Mouse (Mus musculus) ES-E14 (cell line): Measurements from ENCODE around the gene Fga.

Source experiments
- CHD2 ChIP-seq: IDR thresholded peaks from 2 replicates; pipeline ENCODE4 v1.6.1; 2014; ENCODE audit warnings: mild to moderate bottlenecking, low read depth, low read length, inconsistent platforms
- HCFC1 ChIP-seq: IDR thresholded peaks from 2 replicates; pipeline ENCODE4 v1.6.1; 2012; ENCODE audit warnings: low read length, inconsistent platforms, borderline replicate concordance; ENCODE audit not compliant: insufficient read depth
- MAFK ChIP-seq: IDR thresholded peaks from 2 replicates; pipeline ENCODE4 v1.6.1; 2014; ENCODE audit warnings: mild to moderate bottlenecking, low read depth, low read length, inconsistent platforms; ENCODE audit not compliant: insufficient read depth
- ZC3H11A ChIP-seq: IDR thresholded peaks from 2 replicates; pipeline ENCODE4 v1.6.1; 2012; ENCODE audit warnings: low read depth, mild to moderate bottlenecking, inconsistent platforms, low read length, borderline replicate concordance
- ZNF384 ChIP-seq: IDR thresholded peaks from 2 replicates; pipeline ENCODE4 v1.6.1; 2012; ENCODE audit warnings: low read depth, low read length, inconsistent platforms

- TF ChIP-seq ZNF384 (no peak), CHD2 (no peak), MAFK (no peak), HCFC1 (no peak), ZC3H11A (no peak)
Observed at GRCm38 (mm10) chr3:82995368-82995767, 30.5 kb upstream of the Fga start.
